Mouse (Mus musculus) neural tube, embryonic 15.5 days (tissue): ENCODE results near the gene Tstd1. TPM values are rescaled to one million over a fixed set of nuclear protein-coding genes. Genes with fewer than 3 reads are reported as not detected.

Experiments
- ATAC-seq: fragments of 200-750 bp; cut with Nextera tagmentation; 2 replicates; pipeline ENCODE4 v1.8.0; 2017; ENCODE audit warnings: mild to moderate bottlenecking, moderate TSS enrichment, moderate library complexity; ENCODE audit not compliant: low FRiP score
- H3K27ac ChIP-seq: fragments of 300-500 bp; sonication (generic); replicated peaks from 2 replicates; pipeline ENCODE4 v1.5.1; 2015; ENCODE audit warnings: mild to moderate bottlenecking, inconsistent platforms
- H3K27me3 ChIP-seq: fragments of 300-500 bp; sonication (generic); replicated peaks from 2 replicates; pipeline ENCODE4 v1.6.1; 2015; ENCODE audit warnings: inconsistent platforms
- H3K36me3 ChIP-seq: fragments of 300-500 bp; sonication (generic); 2 replicates; pipeline ENCODE4 v1.6.1; 2015; ENCODE audit warnings: inconsistent platforms
- H3K4me1 ChIP-seq: fragments of 300-500 bp; sonication (generic); 2 replicates; pipeline ENCODE4 v1.6.1; 2015; ENCODE audit warnings: inconsistent platforms
- H3K4me2 ChIP-seq: fragments of 300-500 bp; sonication (generic); 2 replicates; pipeline ENCODE4 v1.6.1; 2015; ENCODE audit warnings: inconsistent platforms, mild to moderate bottlenecking, moderate library complexity
- H3K4me3 ChIP-seq: fragments of 300-500 bp; sonication (generic); replicated peaks from 2 replicates; pipeline ENCODE4 v1.5.1; 2015; ENCODE audit warnings: mild to moderate bottlenecking, inconsistent platforms
- H3K9ac ChIP-seq: fragments of 300-500 bp; sonication (generic); replicated peaks from 2 replicates; pipeline ENCODE4 v1.6.1; 2015; ENCODE audit warnings: mild to moderate bottlenecking, inconsistent platforms
- H3K9me3 ChIP-seq: fragments of 300-500 bp; sonication (generic); replicated peaks from 2 replicates; pipeline ENCODE4 v1.6.1; 2016; ENCODE audit warnings: inconsistent platforms
- WGBS: fragments of 180-500 bp; shearing (Covaris S2); methylation state at CpG from one replicate; pipeline ENCODE4 v1.1.7; 2015; ENCODE audit warnings: mixed read lengths; 5-methylcytosine and 5-hydroxymethylcytosine counted together
- polyA plus RNA-seq: library from polyadenylated mRNA; unstranded; fragments of >200 nt; fragmentation: Nextera tagmentation; extraction: Ambion mirVana; gene quantifications from 2 replicates; pipeline ENCODE4 v1.2.1, GENCODE M21; 2015

Tstd1 gene
- polyA plus RNA-seq, 1 experiment from 2014 or later: 4.9 TPM

DNA sequence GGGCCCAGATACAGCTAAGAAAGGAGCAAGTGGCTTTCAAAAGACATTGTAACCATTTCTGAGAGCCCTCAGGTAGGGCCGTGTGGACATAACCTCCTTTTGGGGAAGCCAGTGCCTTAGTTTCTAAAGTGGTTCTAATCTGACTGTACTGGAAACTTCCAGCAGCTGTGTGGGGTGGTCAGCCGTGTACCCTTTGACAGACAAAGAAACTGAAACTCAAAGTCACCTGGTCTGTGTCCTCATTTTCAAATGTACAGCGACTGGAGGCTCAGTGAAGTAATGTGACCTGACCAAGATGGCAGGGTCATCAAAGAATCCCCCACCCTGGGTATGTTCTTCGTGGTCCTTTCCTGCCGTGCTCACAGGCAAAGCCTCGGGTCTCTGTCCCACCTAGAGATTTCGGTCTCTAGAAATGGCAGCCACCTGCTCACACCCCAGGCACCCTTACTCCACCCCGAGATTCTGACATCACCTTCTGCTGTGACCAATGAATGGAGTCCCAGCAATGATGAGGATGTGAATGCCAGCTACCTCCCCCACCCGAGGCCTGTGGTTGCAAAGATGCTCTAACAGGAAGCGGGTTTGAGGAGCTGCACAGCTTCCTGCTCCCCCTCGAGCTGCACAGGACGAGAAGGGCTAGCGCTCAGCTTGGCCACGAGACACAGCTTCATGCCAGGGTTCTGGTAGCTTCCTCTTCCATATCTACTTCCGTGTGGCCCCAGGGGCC lies 30.1 kb upstream of the Tstd1 start, which contains the start of gene Arhgap30:
Arhgap30 (plus strand) TSS at position 579 of the 727 bp plus-strand sequence.
- WGBS: 81% methylated on average over 15 of the region's 15 CpGs
- no peak within 1 kb of the TSS for H3K4me3 ChIP-seq

DNA sequence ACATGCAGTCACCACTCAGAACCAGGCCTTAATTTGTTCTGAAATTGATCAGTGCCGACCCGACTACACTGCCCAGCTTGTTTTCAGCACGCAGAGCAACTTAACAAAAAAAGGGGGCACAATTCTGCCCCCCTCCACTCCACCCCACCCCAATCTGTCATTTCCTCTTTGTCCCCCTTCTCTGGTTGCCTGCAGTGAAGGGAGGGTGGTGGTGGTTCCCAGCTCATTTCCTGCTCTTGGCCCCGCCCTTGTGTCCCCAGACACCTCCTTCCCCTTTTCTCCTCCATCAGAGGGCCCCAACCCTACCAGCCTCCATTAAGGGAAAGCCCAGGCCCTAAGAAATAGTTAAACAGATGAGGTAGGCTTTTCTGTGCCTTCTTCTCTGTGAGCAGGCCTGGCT lies 28.6 kb upstream of the Tstd1 start:
- Histone ChIP-seq H3K27ac (no peak overlapping the region), H3K27me3 (no peaks in the 10 kb centered on the region), H3K4me3 (no peak overlapping the region), H3K36me3 (no peaks in the 10 kb centered on the region), H3K9me3 (no peaks in the 10 kb centered on the region), H3K9ac (no peak overlapping the region), H3K4me1 (no peaks in the 10 kb centered on the region), H3K4me2 (no peak overlapping the region)
- 79% methylated on average over 4 of the region's 4 CpGs for WGBS
- no peak for ATAC-seq

More for the DNA sequence above, 30.1 kb upstream of the Tstd1 start, which contains the start of gene Arhgap30:
- no peaks in the 10 kb centered on the region for H3K4me1 ChIP-seq
- no peaks in the 10 kb centered on the region for H3K36me3 ChIP-seq
- ATAC-seq: no peak
- no peak within 1 kb of the TSS for H3K4me2 ChIP-seq
- no peak within 1 kb of the TSS for H3K9ac ChIP-seq
- no peaks in the 10 kb centered on the region for H3K27me3 ChIP-seq
- H3K27ac ChIP-seq: no peak within 1 kb of the TSS
- H3K9me3 ChIP-seq: no peaks in the 10 kb centered on the region

DNA sequence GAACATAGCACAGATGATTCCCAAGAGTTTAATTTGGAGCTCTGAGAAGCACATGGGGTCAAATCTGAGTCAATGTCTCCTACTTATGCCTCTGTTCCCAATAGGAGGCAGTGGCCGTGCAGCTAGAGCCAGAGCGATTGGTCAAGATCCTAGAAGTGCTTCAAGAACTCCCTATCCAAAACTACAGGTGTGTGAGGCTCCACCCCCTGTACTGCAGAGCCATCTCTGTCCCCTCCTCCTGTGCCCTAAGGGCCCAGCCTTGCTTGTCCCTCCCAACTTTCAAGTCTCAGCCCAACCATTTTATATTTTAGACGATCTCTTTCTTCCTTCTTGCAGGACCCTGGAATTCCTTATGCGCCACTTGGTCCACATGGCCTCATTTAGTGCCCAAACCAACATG lies 16.9 kb upstream of the Tstd1 start:
- H3K36me3 ChIP-seq: no peaks in the 10 kb centered on the region
- 0 out of 2 replicates have a peak, but pooled peaks cover 5% of the 10 kb centered on the region for H3K27me3 ChIP-seq
- 88% methylated on average over 4 of the region's 4 CpGs for WGBS
- no peak for ATAC-seq
- no peak overlapping the region for H3K4me2 ChIP-seq
- H3K9me3 ChIP-seq: no peaks in the 10 kb centered on the region
- H3K27ac ChIP-seq: no peak overlapping the region
- H3K4me3 ChIP-seq: no peak overlapping the region
- H3K9ac ChIP-seq: no peak overlapping the region
- H3K4me1 ChIP-seq: no peaks in the 10 kb centered on the region

DNA sequence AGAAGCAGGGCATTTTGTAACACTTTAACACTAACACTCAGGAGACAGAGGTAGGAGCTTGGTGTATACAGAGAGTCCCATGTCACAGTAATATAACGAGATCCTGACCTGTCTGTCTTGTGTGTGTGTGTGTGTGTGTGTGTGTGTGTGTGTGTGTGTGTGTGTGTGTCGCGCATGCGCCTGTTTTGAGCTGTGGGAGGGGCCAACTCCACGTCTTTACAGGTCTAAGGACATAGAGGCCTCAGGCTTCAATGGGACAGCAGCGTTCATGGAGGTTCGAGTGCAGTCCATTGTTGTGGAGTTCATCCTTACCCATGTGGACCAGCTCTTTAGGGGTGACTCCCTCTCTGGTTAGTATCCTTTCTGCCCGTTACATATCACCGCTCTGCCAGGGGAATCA lies 15.7 kb upstream of the Tstd1 start:
- 84% methylated on average over 6 of the region's 9 CpGs for WGBS
- Histone ChIP-seq H3K4me1 (no peaks in the 10 kb centered on the region), H3K27ac (no peak overlapping the region), H3K36me3 (no peaks in the 10 kb centered on the region), H3K9me3 (no peaks in the 10 kb centered on the region), H3K4me2 (no peak overlapping the region), H3K4me3 (no peak overlapping the region), H3K9ac (no peak overlapping the region), H3K27me3 (0 out of 2 replicates have a peak, but pooled peaks cover 14% of the 10 kb centered on the region)
- ATAC-seq: no peak

DNA sequence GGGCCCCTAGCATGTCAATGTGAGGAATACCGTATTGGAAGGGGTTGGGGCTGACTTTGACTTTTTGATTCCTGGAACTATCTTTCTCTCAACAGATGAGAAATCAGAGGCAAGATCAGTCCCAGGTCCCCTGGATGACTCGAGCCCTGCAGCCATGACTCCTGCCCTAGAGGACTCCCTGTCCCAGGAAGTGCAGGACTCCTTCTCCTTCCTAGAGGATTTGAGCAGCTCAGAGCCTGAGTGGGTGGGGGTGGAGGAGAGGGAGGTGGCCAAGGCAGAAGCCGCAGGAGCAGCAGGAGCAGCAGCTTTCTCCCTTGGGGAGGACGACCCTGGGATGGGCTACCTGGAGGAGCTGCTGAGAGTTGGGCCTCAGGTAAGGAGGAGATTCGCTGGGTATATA lies 11.4 kb upstream of the Tstd1 start:
- Histone ChIP-seq H3K9me3 (no peaks in the 10 kb centered on the region), H3K27me3 (peaks cover 23% of the 10 kb centered on the region), H3K4me1 (no peaks in the 10 kb centered on the region), H3K36me3 (no peaks in the 10 kb centered on the region), H3K4me2 (no peak overlapping the region), H3K4me3 (no peak overlapping the region), H3K27ac (no peak overlapping the region), H3K9ac (no peak overlapping the region)
- WGBS: 83% methylated on average over 5 of the region's 5 CpGs
- no peak for ATAC-seq

DNA sequence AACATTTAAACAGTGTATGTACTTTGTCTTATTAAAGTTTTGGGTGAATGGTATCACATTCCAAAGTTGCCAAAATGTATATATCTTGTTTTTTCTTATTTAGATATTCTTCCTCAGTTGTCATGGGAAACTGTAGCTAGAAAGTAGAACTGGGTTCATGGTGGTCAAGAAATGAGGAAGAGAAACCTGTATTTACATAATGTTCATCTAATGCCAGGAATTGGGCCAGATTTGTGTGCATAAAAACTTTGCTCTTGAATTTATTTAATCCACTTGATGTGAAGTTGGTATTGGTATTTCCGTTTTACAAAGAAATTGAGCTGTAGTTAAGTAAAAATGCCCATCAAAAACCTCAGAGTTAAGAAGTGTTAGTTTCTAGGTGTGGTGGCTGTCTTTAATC lies 8.4 kb upstream of the Tstd1 start:
- Histone ChIP-seq H3K27ac (no peak overlapping the region), H3K36me3 (peaks cover 2% of the 10 kb centered on the region; the same call in 1 of the 2 replicates), H3K4me3 (no peak overlapping the region), H3K9ac (no peak overlapping the region), H3K27me3 (peaks cover 23% of the 10 kb centered on the region), H3K4me1 (peaks cover 21% of the 10 kb centered on the region), H3K4me2 (no peak overlapping the region), H3K9me3 (no peaks in the 10 kb centered on the region)
- WGBS: 93% methylated on average over 1 of the region's 1 CpGs
- no peak for ATAC-seq

DNA sequence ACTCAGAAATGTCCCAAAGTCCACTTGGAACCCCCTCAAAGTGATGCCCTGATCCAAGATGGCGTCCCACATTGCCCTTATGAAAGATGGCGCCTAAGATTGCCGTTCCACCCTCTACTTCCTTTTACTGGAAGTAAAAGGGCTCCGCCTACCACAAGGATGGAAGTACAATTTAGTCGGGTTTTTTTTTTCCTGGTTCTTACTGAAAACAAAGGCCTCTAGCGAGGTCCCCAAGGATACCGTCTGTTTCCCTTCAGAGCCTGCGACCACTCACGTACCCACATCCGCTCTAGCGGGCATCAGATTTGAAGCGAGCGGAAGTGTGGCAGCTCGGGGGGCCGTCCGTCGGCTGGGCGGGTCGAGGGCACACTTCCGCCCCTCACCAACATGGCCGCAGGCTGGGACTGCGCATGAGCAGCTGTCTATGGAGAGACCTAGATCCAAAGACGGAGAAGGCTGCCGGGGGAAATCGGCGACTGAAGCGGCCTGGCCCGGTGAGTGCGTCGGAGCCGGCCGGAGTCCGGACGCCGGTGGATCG lies 7.7 kb upstream of the Tstd1 start, which contains the start of gene Usf1:
Usf1 (plus strand) TSS at position 367 of the 538 bp plus-strand sequence.
- H3K27me3 ChIP-seq: peaks cover 23% of the 10 kb centered on the region
- peak within 1 kb of the TSS; percentile 85 for H3K9ac ChIP-seq
- peak within 1 kb of the TSS; percentile 74 for H3K4me3 ChIP-seq
- H3K36me3 ChIP-seq: peaks cover 10% of the 10 kb centered on the region
- H3K4me1 ChIP-seq: peaks cover 21% of the 10 kb centered on the region
- WGBS: under 1% methylated on average over 36 of the region's 36 CpGs
- peak; percentile 98 for ATAC-seq
- peak within 1 kb of the TSS; percentile 62 for H3K4me2 ChIP-seq
- no peaks in the 10 kb centered on the region for H3K9me3 ChIP-seq
- peak within 1 kb of the TSS; percentile 95 for H3K27ac ChIP-seq

DNA sequence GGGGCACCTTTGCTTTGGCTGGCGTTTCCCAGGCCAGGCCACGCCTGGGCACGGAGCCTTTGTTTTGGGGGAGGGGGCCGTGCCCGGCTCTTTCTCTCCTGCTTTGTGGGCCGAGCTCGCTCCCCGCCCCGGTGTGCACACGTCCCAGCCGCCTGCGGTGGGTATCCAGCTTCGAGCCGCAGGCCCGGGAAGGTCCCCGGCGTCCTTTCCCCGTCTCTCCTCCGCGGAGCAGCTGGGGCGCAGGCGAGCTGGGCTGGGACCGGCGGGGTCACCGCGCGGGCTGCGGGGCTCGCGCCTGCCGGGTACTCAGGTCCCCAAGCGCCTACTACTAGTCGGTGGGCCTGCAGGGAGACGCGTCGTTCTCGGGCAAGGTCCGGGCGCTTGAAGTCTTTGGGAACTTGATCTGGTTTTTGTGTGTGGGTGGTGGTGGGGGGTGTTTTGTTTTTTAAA lies 7.2 kb upstream of the Tstd1 start:
- ATAC-seq: peak; percentile 78
- Histone ChIP-seq H3K4me2 (peak overlapping the region; percentile 62), H3K4me1 (peaks cover 21% of the 10 kb centered on the region), H3K27ac (peak overlapping the region; percentile 95), H3K4me3 (peak overlapping the region; percentile 74), H3K27me3 (peaks cover 21% of the 10 kb centered on the region), H3K9me3 (no peaks in the 10 kb centered on the region), H3K9ac (peak overlapping the region; percentile 85), H3K36me3 (peaks cover 15% of the 10 kb centered on the region)
- under 1% methylated on average over 36 of the region's 39 CpGs for WGBS

DNA sequence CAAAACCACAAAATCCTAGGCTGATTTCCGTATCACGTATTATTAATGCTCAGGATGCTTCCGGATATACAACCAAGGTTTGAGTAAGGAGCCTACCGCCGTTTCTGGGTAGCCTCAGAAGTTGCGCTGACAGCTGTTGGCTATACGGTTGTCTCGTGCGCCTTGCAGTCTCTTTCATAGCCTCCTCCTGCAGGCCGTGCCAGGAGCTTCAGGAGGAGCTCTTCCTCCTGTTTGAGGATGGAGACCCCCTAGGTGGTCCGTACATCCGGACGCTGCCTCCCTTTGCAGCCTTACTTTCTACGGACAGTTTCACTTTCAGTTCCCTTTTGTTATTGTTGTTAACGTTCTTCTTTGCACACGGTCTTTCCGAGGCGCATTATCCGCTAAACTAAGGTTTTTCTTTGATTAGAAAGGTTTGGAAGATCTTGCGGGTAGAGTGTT lies 6.7 kb upstream of the Tstd1 start:
- no peaks in the 10 kb centered on the region for H3K9me3 ChIP-seq
- H3K4me2 ChIP-seq: peak overlapping the region; percentile 62
- peak overlapping the region; percentile 85 for H3K9ac ChIP-seq
- ATAC-seq: peak; percentile 59
- H3K27ac ChIP-seq: peak overlapping the region; percentile 95
- H3K27me3 ChIP-seq: peaks cover 17% of the 10 kb centered on the region
- H3K36me3 ChIP-seq: peaks cover 20% of the 10 kb centered on the region
- peaks cover 21% of the 10 kb centered on the region for H3K4me1 ChIP-seq
- WGBS: under 1% methylated on average over 20 of the region's 20 CpGs
- H3K4me3 ChIP-seq: peak overlapping the region; percentile 74

DNA sequence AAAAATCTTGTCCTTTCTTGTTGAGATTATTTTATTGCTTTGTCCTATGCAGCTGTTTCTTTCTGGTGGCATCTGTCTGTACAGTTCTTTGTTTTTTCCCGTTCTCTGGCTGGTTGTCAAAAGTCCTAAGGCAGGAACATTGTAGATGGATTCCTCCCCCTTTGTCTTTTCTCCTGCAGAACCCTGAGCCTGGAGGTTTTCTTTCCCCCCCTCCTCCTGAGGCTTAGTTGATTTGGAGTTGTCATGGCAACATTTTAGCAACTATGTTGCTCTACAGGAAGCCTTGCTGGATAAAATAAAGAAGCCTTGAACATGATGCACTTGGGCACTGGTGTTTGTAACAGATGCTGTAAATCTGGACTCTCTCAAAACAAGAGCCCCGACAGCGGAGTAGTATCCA lies 6.2 kb upstream of the Tstd1 start:
- peaks cover 15% of the 10 kb centered on the region for H3K27me3 ChIP-seq
- H3K4me1 ChIP-seq: peaks cover 21% of the 10 kb centered on the region
- H3K4me3 ChIP-seq: peak overlapping the region; percentile 74
- H3K36me3 ChIP-seq: peaks cover 24% of the 10 kb centered on the region
- no peak for ATAC-seq
- 7% methylated on average over 3 of the region's 3 CpGs for WGBS
- H3K4me2 ChIP-seq: peak overlapping the region; percentile 62
- H3K9me3 ChIP-seq: no peaks in the 10 kb centered on the region
- peak overlapping the region; percentile 95 for H3K27ac ChIP-seq
- H3K9ac ChIP-seq: peak overlapping the region; percentile 85

DNA sequence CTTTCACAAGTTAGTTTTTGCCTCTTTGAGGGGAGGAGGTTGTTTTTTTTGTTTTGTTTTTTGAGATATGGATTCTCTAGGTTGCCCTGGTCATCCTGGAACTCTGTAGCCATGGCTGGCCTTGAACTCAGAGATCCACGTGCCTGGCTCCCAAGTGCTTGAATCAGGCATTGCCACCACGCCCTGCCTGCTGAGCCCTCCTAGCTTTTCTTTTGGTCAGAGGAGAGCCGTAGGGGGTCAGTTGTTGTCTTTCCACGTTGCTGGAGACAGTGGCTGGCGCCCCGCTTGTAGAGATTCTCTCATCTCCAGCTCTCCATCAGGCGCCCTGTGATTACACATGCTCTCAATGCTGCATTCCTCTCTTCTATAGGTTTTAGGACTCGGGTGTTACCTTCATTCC lies 5.1 kb upstream of the Tstd1 start:
- H3K4me3 ChIP-seq: peak overlapping the region; percentile 74; the same call in 1 of the 2 replicates
- whole genome bisulfite sequencing: 74% methylated on average over 8 of the region's 8 CpGs

More for the DNA sequence above, 5.1 kb upstream of the Tstd1 start:
- peaks cover 34% of the 10 kb centered on the region for H3K36me3 ChIP-seq
- H3K27me3 ChIP-seq: peaks cover 7% of the 10 kb centered on the region
- peaks cover 21% of the 10 kb centered on the region for H3K4me1 ChIP-seq
- H3K4me2 ChIP-seq: peak overlapping the region; percentile 62
- no peak for ATAC-seq
- H3K27ac ChIP-seq: no peak overlapping the region
- H3K9ac ChIP-seq: no peak overlapping the region
- H3K9me3 ChIP-seq: no peaks in the 10 kb centered on the region
